Mouse (Mus musculus) erythroblast, embryonic 14.5 days (primary cell): ENCODE measurements around the gene Adh7.

Source experiments
- GATA1 ChIP-seq: IDR thresholded peaks from 2 replicates; pipeline ENCODE4 v1.6.1; 2012; ENCODE audit warnings: low read length, inconsistent platforms, mixed read lengths
- TAL1 ChIP-seq: IDR thresholded peaks from 3 replicates; pipeline ENCODE4 v1.6.1; 2012; ENCODE audit warnings: low read length, inconsistent platforms, mixed read lengths

DNA sequence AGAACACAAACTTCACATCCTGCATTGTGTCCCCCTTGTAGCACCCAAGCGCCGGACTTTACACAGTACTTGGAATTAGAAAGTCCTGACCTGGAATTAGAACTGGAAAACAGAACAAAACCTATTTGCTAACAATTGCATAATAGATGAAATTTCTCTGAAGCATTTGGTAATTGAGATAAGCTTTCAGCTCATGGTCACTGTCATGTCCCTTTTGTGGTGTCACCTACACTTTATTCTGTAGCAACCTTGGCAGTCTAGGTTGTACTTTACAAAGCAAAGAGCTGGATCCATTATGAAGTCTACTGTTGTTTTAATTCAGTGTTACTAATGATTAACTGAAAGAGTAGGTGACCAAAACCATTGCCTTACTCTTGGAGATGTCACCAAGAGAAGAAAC, 9.5 kb downstream of the Adh7 start:
- TF ChIP-seq TAL1 (no peak), GATA1 (no peak)
